Mouse (Mus musculus): ENCODE measurements around the gene Dclk3.
A peak's percentile ranks its signal among the peaks of the same experiment; 100 is the strongest.

Gene Dclk3

GRCm38 (mm10) chr9:111491280-111491679, 52.4 kb downstream of the Dclk3 start:
- no peak for DNase-seq

- no peak for DNase-seq
These were observed 54.6 kb downstream of the Dclk3 start for GRCm38 (mm10) chr9:111493490-111493889.

- peak; percentile 61 for DNase-seq
These were observed 56.7 kb downstream of the Dclk3 start for GRCm38 (mm10) chr9:111495561-111495960.

GRCm38 (mm10) chr9:111497074-111497811, 58.4 kb downstream of the Dclk3 start:
- DNase-seq, result peak; percentile 79

DNA sequence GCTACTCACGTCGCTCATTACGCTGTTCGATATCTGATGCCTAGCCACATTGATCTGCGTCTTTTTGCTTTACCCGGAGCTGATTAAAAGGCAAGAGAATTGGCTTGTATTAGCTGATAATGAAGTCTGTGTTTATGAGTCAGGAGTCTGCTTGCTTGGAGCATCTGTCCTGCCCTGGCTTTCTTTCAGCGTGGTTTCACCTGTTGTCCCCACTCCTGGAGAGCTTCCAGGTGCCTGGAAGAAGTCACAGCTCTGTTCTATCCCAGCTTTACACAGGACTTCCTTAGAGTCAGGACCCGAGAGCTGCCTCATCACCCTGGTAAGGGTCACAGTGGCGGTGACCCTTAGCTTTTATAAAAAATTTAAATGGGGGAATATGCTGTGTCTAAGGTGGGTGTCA, 61.3 kb downstream of the Dclk3 start:
- no peak for DNase-seq

GRCm38 (mm10) chr9:111506075-111506474, 67.2 kb downstream of the Dclk3 start:
- no peak for DNase-seq

GRCm38 (mm10) chr9:111514586-111515473, 75.9 kb downstream of the Dclk3 start:
- no peak for DNase-seq

DNA sequence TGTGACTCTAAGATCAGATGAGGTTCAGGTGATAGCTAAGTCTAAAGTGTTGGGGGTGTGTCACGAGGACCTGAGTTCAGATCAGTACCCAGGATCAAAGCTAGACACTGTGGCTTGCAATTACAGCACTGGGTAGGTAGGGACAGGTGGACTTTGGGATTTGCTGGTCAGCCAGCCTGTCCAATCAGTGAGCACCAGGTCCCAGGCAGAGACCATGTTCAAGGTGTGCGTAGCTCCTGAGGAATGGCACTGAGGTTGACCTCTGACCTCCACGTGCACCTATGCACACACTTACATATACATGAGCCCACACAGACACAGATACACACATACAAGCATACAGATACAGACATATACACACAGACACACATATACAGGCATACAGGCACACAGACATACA, 76.7 kb downstream of the Dclk3 start:
- no peak for DNase-seq

- DNase-seq, result no peak
These were observed 83.3 kb downstream of the Dclk3 start for GRCm38 (mm10) chr9:111522226-111522625.

DNA sequence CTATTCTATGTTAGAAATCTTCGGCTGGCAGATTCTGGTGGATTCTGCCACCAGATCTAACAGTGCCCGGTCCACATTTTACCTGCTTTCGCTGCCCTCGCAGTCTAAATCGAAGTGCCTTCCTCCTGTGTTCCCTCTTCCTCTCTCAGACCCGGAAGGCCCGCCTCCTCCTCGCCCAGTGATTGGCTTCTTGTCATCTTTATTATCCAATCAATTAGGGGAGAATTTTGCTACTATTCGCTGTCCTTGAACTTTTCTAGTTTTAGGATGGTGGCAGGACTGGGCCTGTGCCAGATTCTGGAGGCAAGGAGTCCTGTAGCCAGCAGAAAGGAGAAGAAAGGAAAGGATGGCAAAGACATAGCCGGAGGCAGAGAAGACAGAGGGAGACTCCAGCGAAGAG, 84.2 kb downstream of the Dclk3 start:
- DNase-seq, result no peak

DNA sequence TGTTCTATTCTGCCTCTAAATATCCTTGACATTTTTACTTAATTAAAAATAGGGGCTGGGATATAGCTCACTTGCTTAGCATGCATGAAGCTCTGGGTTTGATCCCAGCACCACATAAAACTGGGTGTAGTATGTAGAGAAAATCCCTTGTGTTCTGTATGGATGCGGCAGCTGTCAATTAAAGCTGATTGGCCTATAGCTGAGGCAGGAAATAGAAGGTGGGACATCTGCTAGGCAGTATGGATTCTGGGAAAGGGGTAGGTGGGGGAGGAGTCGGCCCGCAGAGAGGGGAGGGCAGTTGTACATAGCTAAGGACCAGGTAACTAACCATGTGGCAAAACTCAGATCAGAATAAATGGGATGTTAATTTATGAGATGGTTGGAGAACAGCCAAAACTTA, 85.0 kb downstream of the Dclk3 start:
- no peak for DNase-seq

DNA sequence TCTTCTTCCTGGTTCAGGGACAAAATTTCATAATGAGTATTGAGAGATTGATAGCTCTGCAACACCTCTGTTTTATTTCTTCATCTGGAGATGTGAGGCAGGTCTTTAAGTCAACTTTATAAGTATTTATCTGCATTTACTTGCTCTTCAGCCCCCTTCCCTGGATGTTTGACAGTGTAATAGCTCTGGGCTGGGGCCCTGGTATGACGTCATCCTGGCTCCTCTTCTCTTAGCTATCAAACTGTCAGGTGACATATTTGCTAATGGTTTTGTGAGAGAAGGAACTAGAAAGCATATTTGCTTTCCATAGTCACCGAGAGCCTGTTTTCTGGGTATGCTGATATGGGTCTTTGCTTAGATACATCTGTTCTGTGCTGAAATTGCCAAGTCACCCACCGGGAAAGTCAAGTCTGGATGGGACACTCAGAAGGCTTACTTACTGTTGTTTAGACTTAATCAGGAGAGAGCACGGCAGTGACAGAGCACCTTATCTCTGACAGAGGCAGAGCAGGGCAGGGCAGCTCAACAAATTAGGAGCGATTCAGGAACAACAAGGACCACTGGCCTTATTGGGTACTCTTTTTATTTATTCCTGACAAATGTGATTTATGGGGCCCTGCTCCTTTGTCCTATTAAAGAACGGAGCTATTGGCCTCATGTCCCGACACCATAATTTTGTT, 96.0 kb downstream of the Dclk3 start:
- no peak for DNase-seq

GRCm38 (mm10) chr9:111535445-111536064, 96.7 kb downstream of the Dclk3 start:
- DNase-seq, result no peak
